Mouse (Mus musculus) MEL (cell line): ENCODE measurements at regions not wholly inside any gene's neighbourhood (a gene's known extent, or its start where the extent isn't known, plus 50 kb on each side); places are given as distances from the start of the nearest gene placed in this dataset.

Experiments used
- DNase-seq: peaks from one replicate; pipeline ENCODE4 v3.0.0; 2011; ENCODE audit warnings: low read depth, low spot score
- H3K27ac ChIP-seq: 2 replicates; pipeline ENCODE4 v1.5.1; 2012; ENCODE audit warnings: low read depth, mild to moderate bottlenecking, control low read depth, low read length, moderate library complexity; ENCODE audit not compliant: control insufficient read depth
- H3K27me3 ChIP-seq, 2 experiments: fragments of 150-350 bp in 1 of 2; sonication (generic) in 1 of 2; 2 replicates each; pipeline ENCODE4 v1.6.1; 2012; ENCODE audit warnings: low read length in 2 of 2, mild to moderate bottlenecking in 2 of 2, improper control_type of control experiment in 1 of 2, moderate library complexity in 1 of 2; ENCODE audit not compliant: insufficient read depth in 2 of 2, control insufficient read depth in 1 of 2
- H3K36me3 ChIP-seq, 2 experiments: 2 replicates each; pipeline ENCODE4 v1.6.1; 2012 to 2014; ENCODE audit warnings: low read length in 2 of 2, improper control_type of control experiment in 1 of 2, inconsistent platforms in 1 of 2, mild to moderate bottlenecking in 1 of 2; ENCODE audit not compliant: insufficient read depth in 2 of 2, control insufficient read depth in 1 of 2
- H3K4me1 ChIP-seq, 2 experiments: fragments of 150-350 bp in 1 of 2; sonication (generic) in 1 of 2; 2 replicates each; pipeline ENCODE4 v1.6.1; 2012; ENCODE audit warnings: low read length in 2 of 2, improper control_type of control experiment in 1 of 2, mild to moderate bottlenecking in 1 of 2; ENCODE audit not compliant: insufficient read depth in 2 of 2, control insufficient read depth in 1 of 2
- H3K4me3 ChIP-seq, 2 experiments: fragments of 150-350 bp in 1 of 2; sonication (generic) in 1 of 2; 2 replicates each; pipeline ENCODE4 v1.5.1; 2012; ENCODE audit warnings: low read depth in 2 of 2, low read length in 2 of 2, mild to moderate bottlenecking in 2 of 2, moderate library complexity in 2 of 2, control low read depth in 1 of 2, improper control_type of control experiment in 1 of 2; ENCODE audit not compliant: control insufficient read depth in 1 of 2, insufficient read depth in 1 of 2
- H3K79me2 ChIP-seq: 2 replicates; pipeline ENCODE4 v1.6.1; 2012; ENCODE audit warnings: mild to moderate bottlenecking, low read length, moderate library complexity; ENCODE audit not compliant: control insufficient read depth, poor library complexity, insufficient read depth
- H3K9ac ChIP-seq: 2 replicates; pipeline ENCODE4 v1.6.1; 2012; ENCODE audit warnings: low read depth, mild to moderate bottlenecking, control low read depth, low read length, moderate library complexity; ENCODE audit not compliant: control insufficient read depth, poor library complexity, severe bottlenecking
- H3K9me3 ChIP-seq: fragments of 150-350 bp; sonication (generic); replicated peaks from 2 replicates; pipeline ENCODE4 v1.6.1; 2012; ENCODE audit warnings: mild to moderate bottlenecking, low read length, improper control_type of control experiment, moderate library complexity; ENCODE audit not compliant: insufficient read depth
- CTCF ChIP-seq, 3 experiments: IDR thresholded peaks in 2 of 3; conservative IDR thresholded peaks in 1 of 3; 2 replicates each; pipeline ENCODE4 v1.5.1; 2011 to 2012; ENCODE audit warnings: low read length in 3 of 3, low read depth in 2 of 3, mild to moderate bottlenecking in 2 of 3, improper control_type of control experiment in 1 of 3, inconsistent platforms in 1 of 3, mixed read lengths in 1 of 3, moderate library complexity in 1 of 3; ENCODE audit not compliant: control insufficient read depth in 1 of 3, insufficient read depth in 1 of 3, poor library complexity in 1 of 3, severe bottlenecking in 1 of 3
- ELF1 ChIP-seq: IDR thresholded peaks from 2 replicates; pipeline ENCODE4 v1.6.1; 2014; ENCODE audit warnings: low read depth, mild to moderate bottlenecking, inconsistent platforms, low read length, improper control_type of control experiment, moderate library complexity
- EP300 ChIP-seq, 2 experiments: IDR thresholded peaks; 2 replicates each; pipeline ENCODE4 v1.6.1; 2011; ENCODE audit warnings: improper control_type of control experiment in 2 of 2, low read length in 2 of 2, low read depth in 1 of 2, mild to moderate bottlenecking in 1 of 2
- GATA1 ChIP-seq: IDR thresholded peaks from 2 replicates; pipeline ENCODE4 v1.6.1; 2011; ENCODE audit warnings: low read depth, low read length, improper control_type of control experiment
- MAFK ChIP-seq: IDR thresholded peaks from 2 replicates; pipeline ENCODE4 v1.6.1; 2011; ENCODE audit warnings: low read depth, mild to moderate bottlenecking, low read length, improper control_type of control experiment, borderline replicate concordance
- MAX ChIP-seq: IDR thresholded peaks from 2 replicates; pipeline ENCODE4 v1.6.1; 2011; ENCODE audit warnings: low read length, improper control_type of control experiment
- MEF2A ChIP-seq: IDR thresholded peaks from 2 replicates; pipeline ENCODE4 v1.6.1; 2014; ENCODE audit warnings: low read depth, mild to moderate bottlenecking, inconsistent platforms, low read length, improper control_type of control experiment; ENCODE audit not compliant: poor library complexity, insufficient replicate concordance, severe bottlenecking; ENCODE audit errors: extremely low read depth
- NRF1 ChIP-seq: IDR thresholded peaks from 2 replicates; pipeline ENCODE4 v1.6.1; 2014; ENCODE audit warnings: low read depth, mild to moderate bottlenecking, inconsistent platforms, low read length, improper control_type of control experiment, moderate library complexity; ENCODE audit not compliant: poor library complexity, insufficient read depth, severe bottlenecking
- POLR2AphosphoS2 ChIP-seq: IDR thresholded peaks from 2 replicates; pipeline ENCODE4 v1.6.1; 2011; ENCODE audit warnings: low read length, improper control_type of control experiment
- SIN3A ChIP-seq: IDR thresholded peaks from 2 replicates; pipeline ENCODE4 v1.6.1; 2012; ENCODE audit warnings: low read length, improper control_type of control experiment, inconsistent platforms
- TAL1 ChIP-seq: IDR thresholded peaks from 2 replicates; pipeline ENCODE4 v1.6.1; 2012; ENCODE audit warnings: mild to moderate bottlenecking, inconsistent platforms, low read length, moderate library complexity, mixed read lengths
- ZKSCAN1 ChIP-seq: IDR thresholded peaks from 2 replicates; pipeline ENCODE4 v1.6.1; 2012; ENCODE audit warnings: low read depth, mild to moderate bottlenecking, inconsistent platforms, low read length, improper control_type of control experiment, moderate library complexity
- ZNF384 ChIP-seq: IDR thresholded peaks from 2 replicates; pipeline ENCODE4 v1.6.1; 2012; ENCODE audit warnings: low read depth, mild to moderate bottlenecking, inconsistent platforms, low read length, improper control_type of control experiment

- TF ChIP-seq ELF1 (no peak), GATA1 (no peak), MAFK (no peak)
These were observed 244.8 kb downstream of the Ipo11 start (continued) for GRCm38 (mm10) chr13:106691787-106692571.

- H3K36me3 ChIP-seq, result peaks cover 0 to 3% of the 10 kb centered on the region in 2 experiments; a peak in 2 of 4 replicates
- H3K4me1 ChIP-seq, result no peaks in the 10 kb centered on the region
- no peaks in the 10 kb centered on the region for H3K9me3 ChIP-seq
- no peaks in the 10 kb centered on the region; a peak in 1 of 4 replicates for H3K27me3 ChIP-seq
- peak; percentile 71 for TF ChIP-seq ZNF384
- TF ChIP-seq MAX, result no peak
- no peak overlapping the region for H3K27ac ChIP-seq
- H3K9ac ChIP-seq, result no peak overlapping the region
- no peaks in the 10 kb centered on the region for H3K79me2 ChIP-seq
- no peak for DNase-seq
- H3K4me3 ChIP-seq, result no peak overlapping the region
These were observed 246.6 kb downstream of the Ipo11 start for GRCm38 (mm10) chr13:106690125-106690524.

- Histone ChIP-seq H3K27ac (no peak overlapping the region), H3K9ac (no peak overlapping the region), H3K36me3 (peaks cover 0 to 3% of the 10 kb centered on the region in 2 experiments; a peak in 2 of 4 replicates), H3K79me2 (no peaks in the 10 kb centered on the region), H3K4me3 (no peak overlapping the region), H3K4me1 (no peaks in the 10 kb centered on the region), H3K27me3 (no peaks in the 10 kb centered on the region; a peak in 1 of 4 replicates), H3K9me3 (no peaks in the 10 kb centered on the region)
- no peak for TF ChIP-seq ELF1
- TF ChIP-seq POLR2AphosphoS2, result no peak
- no peak for TF ChIP-seq NRF1
- no peak for TF ChIP-seq MEF2A
- TF ChIP-seq ZKSCAN1, result no peak
- TF ChIP-seq CTCF (IDR thresholded peaks at IDR 0.05 in 2 of 3, conservative IDR thresholded peaks at IDR 0.05 in 1 of 3; ENCODE audit: control insufficient read depth in 1 of 3, insufficient read depth in 1 of 3, low read depth in 2 of 3, low read length in 3 of 3, poor library complexity in 1 of 3, severe bottlenecking in 1 of 3), result no peak
- no peak for TF ChIP-seq TAL1
- DNase-seq, result no peak
These were observed 247.1 kb downstream of the Ipo11 start for GRCm38 (mm10) chr13:106689618-106690017.

- Histone ChIP-seq H3K27me3 (no peaks in the 10 kb centered on the region; a peak in 1 of 4 replicates), H3K79me2 (no peaks in the 10 kb centered on the region), H3K4me3 (no peak overlapping the region), H3K9ac (no peak overlapping the region), H3K9me3 (no peaks in the 10 kb centered on the region), H3K27ac (no peak overlapping the region), H3K36me3 (peaks cover 0 to 3% of the 10 kb centered on the region in 2 experiments; a peak in 2 of 4 replicates), H3K4me1 (no peaks in the 10 kb centered on the region)
- no peak for DNase-seq
- TF ChIP-seq SIN3A (no peak), EP300 (IDR thresholded peaks at IDR 0.05; ENCODE audit: low read depth in 1 of 2, low read length in 2 of 2) (no peak), CTCF (IDR thresholded peaks at IDR 0.05 in 2 of 3, conservative IDR thresholded peaks at IDR 0.05 in 1 of 3; ENCODE audit: control insufficient read depth in 1 of 3, insufficient read depth in 1 of 3, low read depth in 2 of 3, low read length in 3 of 3, poor library complexity in 1 of 3, severe bottlenecking in 1 of 3) (no peak)
These were observed 247.7 kb downstream of the Ipo11 start for GRCm38 (mm10) chr13:106689051-106689450.
